Mouse (Mus musculus) heart, postnatal 4 days (tissue): Measurements from ENCODE around the gene Fam25c. TPM values are rescaled to one million over a fixed set of nuclear protein-coding genes. Genes with fewer than 3 reads are reported as not detected.

ENCODE experiments used
- DNase-seq: peaks from one replicate; pipeline ENCODE4 v3.0.0; 2021
- total RNA-seq, 2 experiments: library from RNA; stranded (reverse); gene quantifications; 2 replicates each; pipeline ENCODE4 v1.2.3; 2021

Gene Fam25c
- total RNA-seq, 2 experiments from 2014 or later: not detected

- peak; percentile 76 for DNase-seq
Observed at GRCm38 (mm10) chr14:34363490-34364253, 8.4 kb upstream of the Fam25c start.

- peak; percentile 68 for DNase-seq
Observed at GRCm38 (mm10) chr14:34362726-34363445, 7.7 kb upstream of the Fam25c start.

DNA sequence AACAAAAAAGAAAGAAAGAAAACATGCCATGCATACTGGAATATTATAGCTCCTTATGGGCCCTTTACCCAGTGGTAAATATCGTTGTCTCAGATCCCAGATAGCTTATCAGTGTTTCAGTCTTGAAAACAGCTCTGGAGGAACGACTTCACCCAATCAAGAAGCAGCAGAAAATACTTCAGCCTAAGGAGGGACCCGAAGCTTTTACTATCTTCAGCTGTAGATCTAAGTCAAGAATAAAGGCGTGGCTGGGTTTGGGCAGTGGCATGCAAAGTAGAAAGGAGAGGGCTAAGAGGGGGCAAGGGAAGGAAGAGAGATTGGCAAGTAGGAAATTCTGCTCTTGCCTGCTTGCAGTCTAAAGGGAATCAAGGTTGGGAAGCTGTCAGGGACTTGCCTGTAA is 6.9 kb upstream of the Fam25c start:
- DNase-seq: no peak

DNA sequence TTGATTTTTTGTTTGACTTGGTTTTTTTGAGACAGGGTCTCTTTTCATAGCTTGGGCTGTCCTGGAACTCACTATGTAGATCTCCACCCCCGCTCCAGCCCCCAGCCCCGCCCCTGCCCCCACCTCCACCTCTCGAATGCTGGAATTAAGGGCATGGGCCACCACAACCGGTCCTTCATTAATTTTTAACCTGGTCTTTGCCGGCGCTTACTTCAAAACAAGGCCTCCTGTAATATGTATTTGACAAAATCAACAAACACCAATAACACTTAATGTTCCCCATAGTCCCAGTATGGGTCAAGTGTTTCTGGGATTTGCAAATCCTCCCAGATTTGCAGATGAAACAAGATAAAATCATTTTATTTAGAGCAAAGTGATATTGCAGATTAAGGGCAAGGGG is 5.0 kb upstream of the Fam25c start:
- no peak for DNase-seq

DNA sequence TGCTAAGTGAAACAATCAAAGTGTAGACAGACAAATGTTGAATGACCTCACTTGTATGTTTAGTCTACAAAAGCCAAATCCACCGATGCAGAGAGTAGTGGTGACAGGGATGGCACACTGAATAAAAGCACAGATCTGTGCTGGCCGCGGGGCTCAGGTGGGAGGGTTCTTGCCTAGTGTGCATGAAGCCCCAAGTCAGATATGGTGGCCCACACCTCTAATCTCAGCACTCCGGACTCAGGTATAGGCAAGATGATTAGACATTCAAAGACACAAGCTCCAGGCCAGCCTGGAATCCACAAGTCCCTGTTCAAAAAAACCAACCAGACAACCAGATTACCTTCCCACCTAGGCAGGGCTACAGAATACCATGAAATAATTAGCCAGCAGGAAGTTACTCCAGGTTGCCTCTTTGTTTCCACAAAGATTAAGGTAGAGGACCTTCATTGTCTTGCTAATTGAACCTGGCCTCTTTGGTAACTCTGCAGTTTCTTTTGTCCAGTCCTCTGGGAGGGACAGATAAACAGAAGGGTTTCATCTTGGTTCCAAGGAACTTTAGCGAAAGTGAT is 4.5 kb upstream of the Fam25c start:
- DNase-seq: no peak

DNA sequence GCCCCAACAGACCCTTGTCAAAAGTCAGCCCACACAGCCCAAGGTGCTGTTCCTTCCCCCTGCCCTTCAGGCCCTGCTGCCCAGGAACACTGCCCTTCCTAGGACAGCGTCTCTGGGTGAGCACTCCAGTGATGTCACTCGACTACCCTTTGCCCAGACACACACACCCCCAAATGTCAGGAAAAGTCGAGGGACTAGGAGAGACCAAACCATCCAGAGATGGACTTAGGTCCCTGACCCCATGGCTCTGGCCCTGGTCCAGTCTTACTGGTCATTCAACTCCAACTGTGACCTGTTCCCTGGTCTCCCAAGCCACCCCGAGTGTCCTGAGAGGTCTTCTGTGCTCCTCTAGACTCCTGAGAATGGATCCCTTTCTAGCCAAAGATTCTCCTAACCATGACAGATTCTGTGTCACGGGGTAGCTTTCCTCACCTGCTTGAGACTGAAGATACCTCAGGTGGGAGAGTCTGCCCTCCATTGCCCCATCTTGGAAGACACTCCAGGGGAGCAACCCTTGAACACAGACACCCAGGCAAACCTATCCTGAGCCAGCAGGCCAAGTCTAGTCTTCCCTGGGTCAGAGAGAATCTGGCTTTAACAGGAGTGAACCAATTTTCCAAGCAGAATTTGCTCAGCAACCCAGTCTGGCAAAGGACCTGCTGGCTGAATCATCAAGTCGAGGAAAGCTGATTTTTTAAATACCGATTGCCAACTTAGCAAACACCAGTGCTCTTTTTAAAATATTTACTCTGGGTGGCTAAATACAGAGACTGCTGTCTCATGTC is 2.6 kb upstream of the Fam25c start:
- no peak for DNase-seq

DNA sequence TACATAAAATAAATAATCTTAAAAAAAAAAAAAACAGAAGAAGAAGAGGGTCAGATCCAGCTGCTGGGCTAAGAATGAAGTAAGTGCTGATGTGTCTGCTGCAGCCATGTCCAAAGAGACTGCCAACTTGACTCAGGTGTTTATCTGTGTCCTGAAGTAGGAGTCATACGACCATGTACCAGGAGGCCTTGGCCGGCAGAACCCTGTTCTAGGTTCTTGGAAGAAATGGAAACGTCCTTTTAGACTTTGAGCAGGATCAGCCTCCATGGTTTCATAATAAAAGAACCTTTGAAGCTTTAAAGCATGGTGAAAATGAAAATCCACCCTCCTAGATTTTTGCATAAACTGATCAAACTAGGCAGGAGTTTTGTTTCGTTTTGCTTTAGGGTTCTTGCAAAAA is 777 bp downstream of the Fam25c start:
- no peak for DNase-seq

DNA sequence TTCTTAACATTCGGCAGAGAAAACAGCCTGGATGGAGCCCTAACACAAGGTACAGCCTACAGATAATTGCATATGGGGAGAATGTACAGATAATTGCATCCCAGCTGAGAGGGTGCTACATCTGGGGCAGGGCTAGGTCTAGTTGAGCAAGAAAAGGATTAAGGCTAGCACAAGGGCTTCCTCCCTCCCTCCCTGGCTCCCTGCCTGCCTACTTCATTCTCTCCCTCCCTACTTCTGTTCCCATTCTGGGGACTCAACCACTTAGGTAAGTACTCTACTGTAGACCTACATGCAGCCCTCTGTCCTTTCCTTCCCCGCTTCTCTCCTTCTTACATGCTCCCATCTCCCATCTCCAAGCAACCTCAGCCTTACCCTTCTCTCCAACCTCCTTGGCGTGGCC is 1.9 kb downstream of the Fam25c start:
- DNase-seq: no peak

GRCm38 (mm10) chr14:34352523-34352922 is 2.7 kb downstream of the Fam25c start:
- no peak for DNase-seq

DNA sequence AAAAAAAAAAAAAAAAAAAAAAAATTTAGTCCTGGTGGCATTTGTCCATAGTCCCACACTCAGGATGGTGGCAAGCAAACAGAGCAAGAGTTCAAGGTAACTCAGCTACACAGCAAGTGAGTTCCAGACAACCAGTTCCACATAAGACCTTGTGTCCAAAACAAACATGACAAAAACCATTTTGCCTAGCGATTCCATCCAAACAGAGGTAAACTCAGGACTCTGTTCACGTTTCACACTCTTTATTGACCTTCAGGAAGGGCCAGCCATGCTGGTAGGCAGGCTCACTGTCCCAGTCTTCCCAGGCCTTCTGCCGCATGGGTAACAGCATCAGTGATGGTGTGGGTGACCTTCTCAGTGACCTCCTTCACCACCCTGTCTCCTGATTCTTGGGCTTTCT is 3.6 kb downstream of the Fam25c start:
- no peak for DNase-seq

- no peak for DNase-seq
Observed at GRCm38 (mm10) chr14:34349007-34349406, 6.2 kb downstream of the Fam25c start.

- no peak for DNase-seq
Observed at GRCm38 (mm10) chr14:34348301-34348700, 6.9 kb downstream of the Fam25c start.

DNA sequence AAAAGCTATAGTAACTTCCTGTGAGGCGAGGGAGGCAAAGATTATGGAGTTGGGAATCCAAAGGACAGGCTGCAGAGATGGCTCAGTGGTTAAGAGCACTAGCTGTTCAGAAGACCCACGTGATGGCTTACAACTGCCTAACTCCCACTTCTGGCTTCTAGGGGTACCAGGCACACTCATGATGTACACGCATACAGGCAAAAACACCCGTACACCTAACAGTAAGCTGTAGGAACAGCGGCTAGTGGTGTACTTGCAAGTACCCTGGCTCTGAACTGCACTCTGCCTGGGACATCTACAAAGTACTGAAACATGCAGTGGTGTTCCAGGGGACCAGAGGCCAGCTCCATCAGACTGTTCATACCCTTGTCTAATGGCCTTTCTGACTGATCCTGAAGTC is 8.1 kb downstream of the Fam25c start:
- no peak for DNase-seq

DNA sequence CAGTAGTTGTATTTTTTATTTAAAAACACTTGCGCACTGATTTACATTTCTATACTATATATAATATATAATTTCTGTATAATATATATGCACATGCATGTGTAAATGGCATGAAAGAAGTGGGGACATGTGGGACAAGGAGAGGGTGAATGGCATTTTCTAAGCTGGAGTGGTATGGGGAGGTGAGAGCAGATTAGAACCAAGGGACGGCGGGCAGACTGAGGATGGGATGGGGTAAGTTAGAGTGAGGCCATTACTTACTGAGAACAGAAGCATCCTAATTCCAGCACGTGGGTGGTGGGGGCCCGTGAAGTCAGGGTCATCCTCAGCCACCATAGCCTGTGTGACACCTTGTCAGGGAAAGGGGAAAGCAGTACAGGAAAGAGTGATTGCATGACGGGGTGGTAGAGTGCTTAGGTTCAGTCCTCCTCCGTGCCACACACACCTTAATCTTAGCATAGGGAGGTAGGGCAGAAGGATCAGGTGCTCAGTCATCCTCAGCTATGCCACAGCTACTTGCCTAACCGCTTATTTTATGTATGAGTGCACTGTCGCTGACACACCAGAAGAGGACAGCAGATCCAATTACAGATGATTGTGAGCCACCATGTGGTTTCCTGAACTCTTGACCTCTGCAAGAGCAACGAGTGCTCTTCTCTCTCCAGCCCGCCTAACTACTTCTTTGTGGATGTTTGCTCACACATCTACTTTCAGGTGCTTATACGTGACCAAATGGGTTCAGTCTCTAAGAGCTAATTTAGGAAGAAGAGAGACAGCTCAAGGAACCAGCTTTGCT is 9.3 kb downstream of the Fam25c start:
- DNase-seq: no peak

- no peak for DNase-seq
Observed at GRCm38 (mm10) chr14:34344361-34344760, 10.9 kb downstream of the Fam25c start.

DNA sequence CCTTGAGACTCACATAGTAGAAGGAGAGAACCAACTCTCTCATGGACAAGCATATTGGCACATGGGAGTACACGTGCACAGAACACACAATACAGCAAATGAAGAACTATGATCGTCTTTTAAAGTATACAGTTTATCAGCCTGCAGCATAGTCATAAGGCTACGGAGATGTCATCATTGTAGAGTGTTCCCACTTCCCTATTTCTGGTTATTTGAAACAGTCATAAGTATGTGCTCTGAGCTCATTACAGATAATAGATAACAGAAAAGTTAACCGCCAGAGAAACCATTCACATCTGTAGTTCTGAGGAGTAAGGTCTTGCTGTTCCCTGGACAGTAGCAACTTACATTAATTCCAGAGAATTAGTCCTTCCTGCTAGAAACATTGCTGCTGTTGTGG is 12.2 kb downstream of the Fam25c start:
- no peak for DNase-seq

- DNase-seq: no peak
Observed at GRCm38 (mm10) chr14:34341993-34342392, 13.2 kb downstream of the Fam25c start.

- DNase-seq: no peak
Observed at GRCm38 (mm10) chr14:34339446-34339845, 15.8 kb downstream of the Fam25c start.

DNA sequence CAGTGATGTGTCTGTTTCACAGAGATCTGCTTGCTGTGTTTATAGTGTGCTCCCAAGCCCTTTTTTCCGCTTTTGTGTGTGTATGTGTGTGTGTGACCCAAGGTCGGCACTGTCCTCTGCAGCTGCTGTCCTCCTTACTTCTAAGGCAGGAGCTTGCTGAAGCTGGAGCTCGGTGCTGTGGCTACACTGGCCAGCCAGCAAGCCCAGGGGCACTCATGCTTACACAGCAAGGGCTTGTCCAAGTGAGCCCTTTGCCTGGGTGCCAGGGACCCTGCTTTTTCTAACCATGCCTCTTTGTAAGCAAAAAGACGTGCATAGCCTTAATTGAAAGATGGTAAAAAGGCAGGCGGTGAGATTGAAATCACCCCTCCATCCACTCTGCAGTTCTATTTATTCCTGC is 22.8 kb downstream of the Fam25c start:
- no peak for DNase-seq

DNA sequence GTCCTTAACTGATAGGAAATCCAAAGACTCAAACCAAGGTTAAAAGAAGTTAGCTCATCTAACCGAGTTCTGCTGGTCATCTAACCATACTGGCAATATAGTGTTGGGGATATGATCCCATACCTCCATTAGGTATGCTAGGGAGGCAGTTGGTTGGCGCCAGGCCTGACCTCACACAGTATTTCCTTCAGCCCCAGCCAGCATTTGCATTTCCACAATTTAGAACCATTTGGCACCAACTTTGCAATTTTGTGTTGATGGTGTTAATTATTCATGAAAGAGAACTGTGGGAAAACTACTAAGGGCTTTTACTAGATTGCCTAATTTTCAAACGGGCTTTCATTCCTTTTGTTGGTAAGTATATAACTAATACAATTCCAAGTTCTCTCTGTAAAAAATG is 23.3 kb downstream of the Fam25c start:
- DNase-seq: no peak

GRCm38 (mm10) chr14:34330657-34331158 is 24.5 kb downstream of the Fam25c start:
- DNase-seq: no peak

- no peak for DNase-seq
Observed at GRCm38 (mm10) chr14:34327618-34328017, 27.6 kb downstream of the Fam25c start.
